Mouse (Mus musculus): Measurements from ENCODE around the gene Ffar1. TPM values are rescaled to one million over a fixed set of nuclear protein-coding genes. Genes with fewer than 3 reads are reported as not detected.

Gene Ffar1
- polyA plus RNA-seq, 1 experiment from 2014 or later: not detected

DNA sequence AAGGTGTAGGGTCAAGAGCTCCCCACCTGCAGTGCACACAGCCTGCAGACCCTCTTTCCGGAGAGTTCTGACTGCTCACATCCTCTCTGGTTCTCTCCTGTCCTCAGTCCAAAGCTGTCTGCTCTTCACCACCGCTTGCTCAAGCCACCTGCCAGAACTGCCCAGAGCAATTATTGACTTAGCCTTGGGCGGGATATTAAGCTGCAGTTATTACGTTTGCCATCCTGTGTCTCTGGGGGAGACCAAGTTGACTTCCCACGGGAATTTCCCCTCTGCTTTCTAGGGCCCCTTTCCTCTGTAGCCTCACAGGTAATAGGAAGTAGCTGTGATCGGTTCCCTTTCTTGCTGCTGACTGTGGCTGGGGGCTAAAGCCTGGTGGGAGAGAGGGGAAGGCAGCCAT lies 41.2 kb downstream of the Ffar1 start:
- Histone ChIP-seq H3K27ac (no peak overlapping the region), H3K4me1 (replicated peaks) (no peaks in the 10 kb centered on the region), H3K9me3 (no peaks in the 10 kb centered on the region), H3K36me3 (no peaks in the 10 kb centered on the region), H3K4me3 (no peak overlapping the region), H3K27me3 (ENCODE audit: insufficient read depth, poor library complexity, severe bottlenecking) (no peaks in the 10 kb centered on the region)
- DNase-seq (ENCODE audit: low spot score): no peak
- WGBS: 73% methylated on average over 6 of the region's 6 CpGs

DNA sequence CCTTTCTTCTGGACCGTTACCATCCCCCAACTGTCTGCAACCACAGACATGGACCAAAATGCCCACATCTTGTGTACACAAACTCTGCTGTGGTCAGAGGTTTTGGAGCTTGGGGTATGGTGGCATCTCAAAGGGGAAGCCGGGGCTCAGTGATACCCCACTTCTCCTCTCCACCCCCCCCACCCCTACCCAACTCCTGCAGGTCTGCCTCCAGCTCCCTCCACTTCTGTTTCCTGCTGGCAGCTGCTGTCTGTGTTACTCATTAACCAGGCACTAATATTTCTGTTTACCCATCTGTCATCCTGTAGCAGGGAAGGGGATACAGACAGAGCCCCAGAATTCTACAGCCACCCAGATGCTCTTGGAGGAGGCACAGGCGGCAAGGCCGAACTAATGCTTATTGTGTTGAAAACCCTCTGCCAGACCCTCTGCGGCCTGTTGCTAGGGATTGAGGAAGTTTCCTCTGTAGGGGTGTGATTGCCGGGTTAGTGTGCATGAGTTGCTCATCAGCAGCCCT lies 49.0 kb downstream of the Ffar1 start:
- Histone ChIP-seq H3K4me1 (replicated peaks) (0 out of 2 replicates have a peak, but pooled peaks cover 6% of the 10 kb centered on the region), H3K27ac (no peak overlapping the region), H3K27me3 (ENCODE audit: insufficient read depth, poor library complexity, severe bottlenecking) (no peaks in the 10 kb centered on the region), H3K9me3 (0 out of 2 replicates have a peak, but pooled peaks cover 2% of the 10 kb centered on the region), H3K4me3 (no peak overlapping the region), H3K36me3 (no peaks in the 10 kb centered on the region)
- 72% methylated on average over 6 of the region's 6 CpGs for WGBS
- DNase-seq (ENCODE audit: low spot score): no peak

DNA sequence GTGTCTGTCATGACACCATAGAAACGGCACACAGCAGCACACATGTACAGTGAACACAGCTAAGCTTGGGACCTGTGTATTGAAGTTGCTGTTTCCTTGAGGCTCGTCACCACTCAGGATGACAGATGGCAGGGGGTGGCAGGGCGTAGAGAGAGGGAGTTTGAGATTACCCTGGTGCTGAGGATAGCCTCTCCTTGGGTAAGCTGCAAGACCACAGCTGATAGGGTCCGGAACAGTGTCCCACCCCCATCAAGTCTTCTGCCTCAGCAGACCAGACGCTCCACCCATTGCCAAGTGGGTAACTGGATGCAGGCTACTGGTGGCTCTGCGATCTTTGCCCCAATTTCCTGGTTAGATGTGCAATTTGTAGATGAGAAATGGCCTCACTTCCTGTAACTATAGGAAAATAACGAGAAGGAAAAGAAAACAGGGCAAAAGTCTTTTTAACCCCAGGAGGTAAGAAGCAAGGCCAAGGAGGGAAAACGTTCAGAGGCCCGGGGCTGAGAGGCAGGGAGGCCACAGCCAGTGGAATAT lies 49.5 kb downstream of the Ffar1 start:
- WGBS: 67% methylated on average over 9 of the region's 9 CpGs
- H3K27me3 ChIP-seq (ENCODE audit: insufficient read depth, poor library complexity, severe bottlenecking): no peaks in the 10 kb centered on the region
- H3K36me3 ChIP-seq: no peaks in the 10 kb centered on the region
- H3K9me3 ChIP-seq: 0 out of 2 replicates have a peak, but pooled peaks cover 2% of the 10 kb centered on the region
- DNase-seq (ENCODE audit: low spot score): no peak
- no peak overlapping the region for H3K4me3 ChIP-seq
- 0 out of 2 replicates have a peak, but pooled peaks cover 6% of the 10 kb centered on the region for H3K4me1 ChIP-seq (replicated peaks)
- H3K27ac ChIP-seq: no peak overlapping the region

DNA sequence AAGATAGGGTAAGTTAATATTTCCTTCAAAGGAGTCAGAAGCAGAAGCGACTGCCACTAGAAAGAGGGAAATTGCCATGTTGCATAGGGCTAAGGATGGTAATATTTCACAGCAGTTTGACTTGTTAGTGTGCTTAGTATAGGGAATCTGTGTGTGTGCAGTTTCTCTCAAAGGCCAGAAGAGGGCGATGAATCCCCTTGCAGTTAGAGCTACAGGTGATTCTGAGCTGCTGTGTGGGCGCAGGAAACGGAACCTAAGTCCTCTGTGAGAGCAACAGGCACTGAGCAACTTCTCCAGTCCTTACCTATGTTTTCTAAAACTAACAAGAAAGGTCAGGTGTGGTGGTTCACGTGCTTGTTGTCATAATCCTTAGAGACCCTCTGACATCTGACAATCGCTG lies 51.0 kb downstream of the Ffar1 start:
- no peak for DNase-seq (ENCODE audit: low spot score)
- no peaks in the 10 kb centered on the region for H3K36me3 ChIP-seq
- 0 out of 2 replicates have a peak, but pooled peaks cover 2% of the 10 kb centered on the region for H3K9me3 ChIP-seq
- H3K4me1 ChIP-seq (replicated peaks): 0 out of 2 replicates have a peak, but pooled peaks cover 6% of the 10 kb centered on the region
- H3K27ac ChIP-seq: no peak overlapping the region
- no peak overlapping the region for H3K4me3 ChIP-seq
- no peaks in the 10 kb centered on the region for H3K27me3 ChIP-seq (ENCODE audit: insufficient read depth, poor library complexity, severe bottlenecking)
- WGBS: 48% methylated on average over 6 of the region's 6 CpGs

Other genes starting within 250 kb of the Ffar1 start
- gene Upk1a, start 248.7 kb downstream of the Ffar1 start, polyA plus RNA-seq (2016; fragmentation: Nextera tagmentation; extraction: Ambion mirVana): 0.52 and 1.2 TPM in 2 replicates
- gene Cox6b1, start 235.4 kb downstream of the Ffar1 start, polyA plus RNA-seq (2016; fragmentation: Nextera tagmentation; extraction: Ambion mirVana): 810 and 924 TPM in 2 replicates
- 0.14 TPM in 1 of 2 replicates, not detected in the other for gene Etv2, start 225.7 kb downstream of the Ffar1 start, polyA plus RNA-seq (2016; fragmentation: Nextera tagmentation; extraction: Ambion mirVana)
- gene Rbm42, start 211.2 kb downstream of the Ffar1 start, polyA plus RNA-seq (2016; fragmentation: Nextera tagmentation; extraction: Ambion mirVana): 145 and 175 TPM in 2 replicates
- 63.9 and 76.3 TPM in 2 replicates for gene Haus5, start 196.6 kb downstream of the Ffar1 start, polyA plus RNA-seq (2016; fragmentation: Nextera tagmentation; extraction: Ambion mirVana)
- gene Pmis2, start 190.0 kb downstream of the Ffar1 start, polyA plus RNA-seq (2016; fragmentation: Nextera tagmentation; extraction: Ambion mirVana): not detected in 2 replicates
- not detected in 2 replicates for gene 2200002J24Rik, start 162.6 kb downstream of the Ffar1 start, polyA plus RNA-seq (2016; fragmentation: Nextera tagmentation; extraction: Ambion mirVana)
- 0.91 and 1.6 TPM in 2 replicates for gene Atp4a, start 149.4 kb downstream of the Ffar1 start, polyA plus RNA-seq (2016; fragmentation: Nextera tagmentation; extraction: Ambion mirVana)
- gene Tmem147, start 132.0 kb downstream of the Ffar1 start, polyA plus RNA-seq (2016; fragmentation: Nextera tagmentation; extraction: Ambion mirVana): 163 and 170 TPM in 2 replicates
- 0.26 and 0.69 TPM in 2 replicates for gene Gapdhs, start 117.9 kb downstream of the Ffar1 start, polyA plus RNA-seq (2016; fragmentation: Nextera tagmentation; extraction: Ambion mirVana)
- 0.72 and 0.93 TPM in 2 replicates for gene Sbsn, start 110.1 kb downstream of the Ffar1 start, polyA plus RNA-seq (2016; fragmentation: Nextera tagmentation; extraction: Ambion mirVana)
- 0.59 TPM in 1 of 2 replicates, not detected in the other for gene Dmkn, start 97.8 kb downstream of the Ffar1 start, polyA plus RNA-seq (2016; fragmentation: Nextera tagmentation; extraction: Ambion mirVana)
- gene Krtdap, start 73.7 kb downstream of the Ffar1 start, polyA plus RNA-seq (2016; fragmentation: Nextera tagmentation; extraction: Ambion mirVana): not detected in 2 replicates
- not detected in 2 replicates for gene Ffar2, start 37.8 kb downstream of the Ffar1 start, polyA plus RNA-seq (2016; fragmentation: Nextera tagmentation; extraction: Ambion mirVana)
- gene Ffar3, start 5.4 kb downstream of the Ffar1 start, polyA plus RNA-seq (2016; fragmentation: Nextera tagmentation; extraction: Ambion mirVana): not detected in 2 replicates
- 0.11 TPM in 1 of 2 replicates, not detected in the other for gene Cd22, start 18.8 kb upstream of the Ffar1 start, polyA plus RNA-seq (2016; fragmentation: Nextera tagmentation; extraction: Ambion mirVana)
- gene Mag, start 53.3 kb upstream of the Ffar1 start, polyA plus RNA-seq (2016; fragmentation: Nextera tagmentation; extraction: Ambion mirVana): 0.61 and 0.67 TPM in 2 replicates
- not detected in 2 replicates for gene Hamp2, start 63.1 kb upstream of the Ffar1 start, polyA plus RNA-seq (2016; fragmentation: Nextera tagmentation; extraction: Ambion mirVana)
- not detected in 2 replicates for gene Hamp, start 82.5 kb upstream of the Ffar1 start, polyA plus RNA-seq (2016; fragmentation: Nextera tagmentation; extraction: Ambion mirVana)
- 23.6 and 26.3 TPM in 2 replicates for gene Usf2, start 95.2 kb upstream of the Ffar1 start, polyA plus RNA-seq (2016; fragmentation: Nextera tagmentation; extraction: Ambion mirVana)
- 21.2 and 29.8 TPM in 2 replicates for gene Lsr, start 111.9 kb upstream of the Ffar1 start, polyA plus RNA-seq (2016; fragmentation: Nextera tagmentation; extraction: Ambion mirVana)
- 1.4 and 2.0 TPM in 2 replicates for gene Fam187b, start 112.2 kb upstream of the Ffar1 start, polyA plus RNA-seq (2016; fragmentation: Nextera tagmentation; extraction: Ambion mirVana)
- gene Fxyd5, start 180.9 kb upstream of the Ffar1 start, polyA plus RNA-seq (2016; fragmentation: Nextera tagmentation; extraction: Ambion mirVana): 11.6 and 14.7 TPM in 2 replicates
- gene Fxyd7, start 189.9 kb upstream of the Ffar1 start, polyA plus RNA-seq (2016; fragmentation: Nextera tagmentation; extraction: Ambion mirVana): 1.4 and 7.6 TPM in 2 replicates
- gene Fxyd1, start 195.6 kb upstream of the Ffar1 start, polyA plus RNA-seq (2016; fragmentation: Nextera tagmentation; extraction: Ambion mirVana): 14.0 and 17.1 TPM in 2 replicates
- 2.3 and 6.3 TPM in 2 replicates for gene Lgi4, start 197.8 kb upstream of the Ffar1 start, polyA plus RNA-seq (2016; fragmentation: Nextera tagmentation; extraction: Ambion mirVana)
- gene Fxyd3, start 215.1 kb upstream of the Ffar1 start, polyA plus RNA-seq (2016; fragmentation: Nextera tagmentation; extraction: Ambion mirVana): 7.9 and 10.8 TPM in 2 replicates